Mouse (Mus musculus): ENCODE measurements around the gene Cib1.

GRCm38 (mm10) chr7:80199286-80199685 is 33.3 kb downstream of the Cib1 start:
- no peak for TF ChIP-seq CTCF (conservative IDR thresholded peaks at IDR 0.05; ENCODE audit: low read length)
- no peak for TF ChIP-seq POU5F1 (IDR thresholded peaks at IDR 0.05; ENCODE audit: borderline replicate concordance, low read length)
- no peak for TF ChIP-seq NANOG (IDR thresholded peaks at IDR 0.05; ENCODE audit: borderline replicate concordance, low read length)
